Mouse (Mus musculus) kidney, embryonic 14.5 days (tissue): ENCODE results near the gene Derl2. TPM values are rescaled to one million over a fixed set of nuclear protein-coding genes. Genes with fewer than 3 reads are reported as not detected.
A peak's percentile ranks its signal among the peaks of the same experiment; 100 is the strongest.

Experiments
- ATAC-seq: fragments of 200-750 bp; cut with Nextera tagmentation; 2 replicates; pipeline ENCODE4 v1.8.0; 2017; ENCODE audit warnings: moderate number of reproducible peaks, mild to moderate bottlenecking, moderate TSS enrichment, moderate library complexity; ENCODE audit not compliant: low FRiP score, low TSS enrichment
- H3K27ac ChIP-seq: fragments of 300-500 bp; sonication (generic); 2 replicates; pipeline ENCODE4 v1.5.1; 2014; ENCODE audit warnings: low read depth, mild to moderate bottlenecking, low read length, moderate library complexity, mixed read lengths
- H3K27me3 ChIP-seq: fragments of 300-500 bp; sonication (generic); 2 replicates; pipeline ENCODE4 v1.6.1; 2014; ENCODE audit warnings: mild to moderate bottlenecking, low read length; ENCODE audit not compliant: control insufficient read depth, insufficient read depth
- H3K36me3 ChIP-seq: fragments of 300-500 bp; sonication (generic); 2 replicates; pipeline ENCODE4 v1.6.1; 2014; ENCODE audit warnings: low read length, mixed read lengths; ENCODE audit not compliant: control insufficient read depth, insufficient read depth
- H3K4me1 ChIP-seq: fragments of 300-500 bp; sonication (generic); 2 replicates; pipeline ENCODE4 v1.6.1; 2014; ENCODE audit warnings: low read length, mixed read lengths; ENCODE audit not compliant: control insufficient read depth, insufficient read depth
- H3K4me2 ChIP-seq: fragments of 300-500 bp; sonication (generic); replicated peaks from 2 replicates; pipeline ENCODE4 v1.6.1; 2014; ENCODE audit warnings: low read depth, mild to moderate bottlenecking, low read length
- H3K4me3 ChIP-seq: fragments of 300-500 bp; sonication (generic); 2 replicates; pipeline ENCODE4 v1.5.1; 2014; ENCODE audit warnings: mild to moderate bottlenecking, low read length
- H3K9ac ChIP-seq: fragments of 300-500 bp; sonication (generic); 2 replicates; pipeline ENCODE4 v1.6.1; 2014; ENCODE audit warnings: low read depth, mild to moderate bottlenecking, low read length, moderate library complexity
- H3K9me3 ChIP-seq: fragments of 300-500 bp; sonication (generic); 2 replicates; pipeline ENCODE4 v1.6.1; 2016; ENCODE audit warnings: low read length; ENCODE audit not compliant: control insufficient read depth
- WGBS: fragments of 180-500 bp; shearing (Covaris S2); extraction: QIAGEN DNeasy Blood & Tissue Kit; methylation state at CpG from one replicate; pipeline ENCODE4 v1.1.7; 2014; 5-methylcytosine and 5-hydroxymethylcytosine counted together
- polyA plus RNA-seq: library from polyadenylated mRNA; unstranded; fragments of >200 nt; fragmentation: Nextera tagmentation; extraction: Ambion mirVana; gene quantifications from 2 replicates; pipeline ENCODE4 v1.2.1, GENCODE M21; 2014

The Derl2 gene
- polyA plus RNA-seq, 1 experiment from 2014 or later: 42.7 TPM

- H3K4me1 ChIP-seq: peaks cover 8% of the 10 kb centered on the region
- peak overlapping the region; percentile 88 for H3K4me3 ChIP-seq
- WGBS: under 1% methylated on average over 49 of the region's 49 CpGs
- ATAC-seq: peak; percentile 91
- peak overlapping the region; percentile 66 for H3K4me2 ChIP-seq
- H3K27me3 ChIP-seq: no peaks in the 10 kb centered on the region
- peaks cover 23% of the 10 kb centered on the region for H3K36me3 ChIP-seq
- H3K9ac ChIP-seq: peak overlapping the region; percentile 79
- peak overlapping the region; percentile 85 for H3K27ac ChIP-seq
- H3K9me3 ChIP-seq: no peaks in the 10 kb centered on the region
Observed at GRCm38 (mm10) chr11:71003611-71004315, 15.9 kb downstream of the Derl2 start.

GRCm38 (mm10) chr11:71001167-71001566 is 18.5 kb downstream of the Derl2 start:
- Histone ChIP-seq H3K4me3 (no peak overlapping the region), H3K4me2 (no peak overlapping the region), H3K4me1 (peaks cover 8% of the 10 kb centered on the region), H3K9me3 (no peaks in the 10 kb centered on the region), H3K36me3 (peaks cover 40% of the 10 kb centered on the region), H3K27ac (no peak overlapping the region), H3K9ac (no peak overlapping the region), H3K27me3 (no peaks in the 10 kb centered on the region)
- ATAC-seq: no peak
- 92% methylated on average over 4 of the region's 4 CpGs for WGBS

GRCm38 (mm10) chr11:70982557-70983228 is 36.9 kb downstream of the Derl2 start, which contains the start of gene C1qbp:
C1qbp (minus strand) TSS chr11:70983026.
- no peaks in the 10 kb centered on the region for H3K27me3 ChIP-seq
- no peaks in the 10 kb centered on the region for H3K9me3 ChIP-seq
- peaks cover 5% of the 10 kb centered on the region; the same call in 1 of the 2 replicates for H3K4me1 ChIP-seq
- WGBS: under 1% methylated on average over 63 of the region's 64 CpGs
- peak within 1 kb of the TSS; percentile 90 for H3K9ac ChIP-seq
- peak within 1 kb of the TSS; percentile 20; the same call in 1 of the 2 replicates for H3K27ac ChIP-seq
- H3K4me3 ChIP-seq: peak within 1 kb of the TSS; percentile 92
- ATAC-seq: peak; percentile 96
- peaks cover 68% of the 10 kb centered on the region for H3K36me3 ChIP-seq
- peak within 1 kb of the TSS; percentile 81 for H3K4me2 ChIP-seq

GRCm38 (mm10) chr11:70982030-70982429 is 37.6 kb downstream of the Derl2 start:
- no peaks in the 10 kb centered on the region for H3K9me3 ChIP-seq
- no peak overlapping the region for H3K27ac ChIP-seq
- peak overlapping the region; percentile 90 for H3K9ac ChIP-seq
- H3K36me3 ChIP-seq: peaks cover 68% of the 10 kb centered on the region
- H3K4me1 ChIP-seq: peaks cover 5% of the 10 kb centered on the region; the same call in 1 of the 2 replicates
- H3K4me3 ChIP-seq: peak overlapping the region; percentile 92
- H3K4me2 ChIP-seq: peak overlapping the region; percentile 81
- 6% methylated on average over 12 of the region's 12 CpGs for WGBS
- no peaks in the 10 kb centered on the region for H3K27me3 ChIP-seq
- no peak for ATAC-seq

GRCm38 (mm10) chr11:70980751-70981510 is 38.7 kb downstream of the Derl2 start:
- no peak for ATAC-seq
- H3K4me3 ChIP-seq: peak overlapping the region; percentile 92; the same call in 1 of the 2 replicates
- H3K36me3 ChIP-seq: peaks cover 67% of the 10 kb centered on the region
- peaks cover 5% of the 10 kb centered on the region; the same call in 1 of the 2 replicates for H3K4me1 ChIP-seq
- no peaks in the 10 kb centered on the region for H3K9me3 ChIP-seq
- H3K4me2 ChIP-seq: peak overlapping the region; percentile 81
- H3K27ac ChIP-seq: no peak overlapping the region
- H3K27me3 ChIP-seq: no peaks in the 10 kb centered on the region
- H3K9ac ChIP-seq: 0 out of 2 replicates have a peak overlapping the region, but pooled peaks have one; percentile 23
- 94% methylated on average over 14 of the region's 14 CpGs for WGBS

GRCm38 (mm10) chr11:70980232-70980631 is 39.4 kb downstream of the Derl2 start:
- no peak overlapping the region for H3K4me3 ChIP-seq
- peaks cover 5% of the 10 kb centered on the region; the same call in 1 of the 2 replicates for H3K4me1 ChIP-seq
- H3K27ac ChIP-seq: no peak overlapping the region
- whole genome bisulfite sequencing: 89% methylated on average over 6 of the region's 6 CpGs
- H3K4me2 ChIP-seq: no peak overlapping the region
- no peak for ATAC-seq
- no peaks in the 10 kb centered on the region for H3K27me3 ChIP-seq
- H3K9ac ChIP-seq: no peak overlapping the region
- H3K9me3 ChIP-seq: no peaks in the 10 kb centered on the region
- peaks cover 64% of the 10 kb centered on the region for H3K36me3 ChIP-seq

- Histone ChIP-seq H3K9ac (no peak overlapping the region), H3K4me3 (no peak overlapping the region), H3K4me2 (no peak overlapping the region), H3K9me3 (no peaks in the 10 kb centered on the region), H3K27me3 (no peaks in the 10 kb centered on the region), H3K4me1 (peaks cover 5% of the 10 kb centered on the region; the same call in 1 of the 2 replicates), H3K27ac (no peak overlapping the region), H3K36me3 (peaks cover 68% of the 10 kb centered on the region)
- no peak for ATAC-seq
- 91% methylated on average over 6 of the region's 6 CpGs for WGBS
Observed at GRCm38 (mm10) chr11:70977293-70977692, 42.3 kb downstream of the Derl2 start.

GRCm38 (mm10) chr11:70975193-70975592 is 44.4 kb downstream of the Derl2 start:
- no peak overlapping the region for H3K9ac ChIP-seq
- no peak overlapping the region for H3K4me3 ChIP-seq
- no peaks in the 10 kb centered on the region for H3K27me3 ChIP-seq
- H3K4me2 ChIP-seq: no peak overlapping the region
- H3K36me3 ChIP-seq: peaks cover 56% of the 10 kb centered on the region
- no peak for ATAC-seq
- H3K27ac ChIP-seq: no peak overlapping the region
- 80% methylated on average over 2 of the region's 2 CpGs for WGBS
- H3K4me1 ChIP-seq: no peaks in the 10 kb centered on the region
- H3K9me3 ChIP-seq: no peaks in the 10 kb centered on the region
